Comparison of ENCODE assay signal across 12 mouse cellular contexts in the genomic region with DNA sequence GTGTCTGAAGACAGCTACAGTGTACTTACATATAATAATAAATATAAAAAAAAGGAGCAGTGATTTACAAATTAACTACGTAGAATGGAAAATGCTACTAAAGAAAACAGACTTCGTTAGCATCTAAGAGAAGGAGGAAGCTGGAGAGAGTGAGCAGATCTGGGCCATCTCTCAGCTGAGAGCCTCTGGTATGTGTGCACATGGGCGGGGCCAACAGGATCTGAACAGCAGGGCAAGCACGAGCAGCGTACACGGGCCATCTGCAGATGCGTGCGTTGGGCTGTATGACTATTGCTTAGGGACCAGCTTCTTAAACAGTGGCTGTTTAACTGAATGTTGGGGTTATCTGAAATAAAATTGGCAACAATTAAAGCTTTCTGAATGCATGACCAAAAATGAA. TPM values are rescaled to one million over a fixed set of nuclear protein-coding genes. Genes with fewer than 3 reads are reported as not detected.
DNase-seq lines count a peak whose midpoint lies in the region; ATAC-seq and TF ChIP-seq lines count a peak whose summit lies in the region.
"Had no signal": no experiment of that assay in that cellular context is flagged by ENCODE, and none has a peak within 500 bp of the region (broad histone marks: within the 10 kb centered on the region; RNA-seq: fewer than 3 reads in every experiment).

No protein-coding gene starts in this region.

- WGBS in lung, embryonic 15.5 days: 46% methylated on average over 8 of the region's 8 CpGs
- 40% methylated on average over 8 of the region's 8 CpGs for WGBS in heart, embryonic 13.5 days
- 46% methylated on average over 8 of the region's 8 CpGs for WGBS in small intestine, adult 2 months

- no peak for TF ChIP-seq POLR2A in small intestine, adult 2 months (IDR thresholded peaks at IDR 0.05; ENCODE audit: low read depth, low read length)

- no peaks in the 10 kb centered on the region for H3K9me3 ChIP-seq in lung, embryonic 15.5 days
- H3K9me3 ChIP-seq in heart, embryonic 13.5 days: no peaks in the 10 kb centered on the region
- H3K9me3 ChIP-seq: limb, embryonic 13.5 days had no signal

- no peak for TF ChIP-seq CTCF in small intestine, adult 2 months (IDR thresholded peaks at IDR 0.05; ENCODE audit: extremely low read depth, insufficient read length, insufficient replicate concordance, low read depth, low read length)

- H3K4me1 ChIP-seq in lung, embryonic 15.5 days: peaks cover 40% of the 10 kb centered on the region
- H3K4me1 ChIP-seq in heart, embryonic 13.5 days: peaks cover 81% of the 10 kb centered on the region
- peaks cover 3% of the 10 kb centered on the region; the same call in 1 of the 2 replicates for H3K4me1 ChIP-seq in small intestine, adult 2 months (ENCODE audit: control insufficient read depth, insufficient read depth, insufficient read length, low read length)

- ATAC-seq in lung, embryonic 15.5 days (ENCODE audit: borderline replicate concordance, extremely low read depth, low FRiP score, low TSS enrichment): no peak
- ATAC-seq in heart, embryonic 13.5 days (ENCODE audit: extremely low read depth, insufficient number of reproducible peaks, low FRiP score, low TSS enrichment): no peak
- no peak for ATAC-seq in megakaryocyte progenitor cell, adult 5-6 weeks (replicated peaks; ENCODE audit: poor library complexity)

- DNase-seq in heart, adult 11 months: peak; percentile 98
- DNase-seq in heart, adult 8-10 months (ENCODE audit: low spot score): no peak
- DNase-seq in lung, postnatal 4 days: no peak
- DNase-seq in ovary, adult 18-20 months (ENCODE audit: low spot score): no peak
- DNase-seq: cerebellum, adult 11 months; gastrocnemius, postnatal 36 days had no signal

- no peak overlapping the region for H3K4me2 ChIP-seq in lung, embryonic 15.5 days
- H3K4me2 ChIP-seq in heart, embryonic 13.5 days: 0 out of 2 replicates have a peak overlapping the region, but pooled peaks have one; percentile 36
- H3K4me2 ChIP-seq: limb, embryonic 13.5 days had no signal

- peak overlapping the region; percentile 71; the same call in 1 of the 2 replicates for H3K27ac ChIP-seq in lung, embryonic 15.5 days
- peak overlapping the region; percentile 97 for H3K27ac ChIP-seq in heart, embryonic 13.5 days (replicated peaks)
- H3K27ac ChIP-seq in small intestine, adult 2 months (ENCODE audit: insufficient read depth, low read depth, low read length): peak overlapping the region; percentile 62
- H3K27ac ChIP-seq: limb, embryonic 13.5 days had no signal

- H3K27me3 ChIP-seq in lung, embryonic 15.5 days: no peaks in the 10 kb centered on the region
- H3K27me3 ChIP-seq in heart, embryonic 13.5 days (replicated peaks): no peaks in the 10 kb centered on the region
- H3K27me3 ChIP-seq in small intestine, adult 2 months (ENCODE audit: control insufficient read depth, insufficient read depth, low read length): no peaks in the 10 kb centered on the region
- H3K27me3 ChIP-seq: limb, embryonic 13.5 days had no signal

- no peak overlapping the region for H3K9ac ChIP-seq in lung, embryonic 15.5 days
- H3K9ac ChIP-seq in heart, embryonic 13.5 days: peak overlapping the region; percentile 61
- H3K9ac ChIP-seq: limb, embryonic 13.5 days had no signal

- H3K36me3 ChIP-seq in lung, embryonic 15.5 days: peaks cover 5% of the 10 kb centered on the region; the same call in 1 of the 2 replicates
- H3K36me3 ChIP-seq in heart, embryonic 13.5 days: peaks cover 57% of the 10 kb centered on the region
- peaks cover 34% of the 10 kb centered on the region for H3K36me3 ChIP-seq in small intestine, adult 2 months (ENCODE audit: control insufficient read depth, insufficient read depth, low read length)
- H3K36me3 ChIP-seq: limb, embryonic 13.5 days had no signal

- H3K4me3 ChIP-seq in lung, embryonic 15.5 days: no peak overlapping the region
- H3K4me3 ChIP-seq in heart, embryonic 13.5 days: no peak overlapping the region
- H3K4me3 ChIP-seq in small intestine, adult 2 months (ENCODE audit: low read depth, low read length): no peak overlapping the region
- H3K4me3 ChIP-seq: limb, embryonic 13.5 days; myocyte had no signal

RNA-seq across cellular contexts. Expression of gene Ehd4, which starts 56.5 kb away (rescaled TPM):
- total RNA-seq in heart, adult 8-10 months (2022): 100 to 1,000 TPM; 312 to 410 (median 362) TPM
- polyA plus RNA-seq in lung, embryonic 15.5 days (2015; fragmentation: Nextera tagmentation; extraction: Ambion mirVana): 89.4 and 96.5 TPM in 2 replicates
- polyA plus RNA-seq in heart, embryonic 13.5 days (2015; fragmentation: Nextera tagmentation; extraction: Ambion mirVana): 164 and 183 TPM in 2 replicates
- polyA plus RNA-seq in small intestine, adult 2 months (2012; rRNA removed): 19.6 and 30.7 TPM in 2 replicates
- 22.8 and 24.8 TPM in 2 replicates for total RNA-seq in megakaryocyte progenitor cell, adult 5-6 weeks (2015)
- 28.6 and 30.1 TPM in 2 replicates for total RNA-seq in megakaryocyte progenitor cell, adult 5-6 weeks (2017)
